In genomic region chr2:84636231-84636741, GRCm38 (mm10) we compare ENCODE assay signal across 8 mouse cellular contexts. TPM values are rescaled to one million over a fixed set of nuclear protein-coding genes. Genes with fewer than 3 reads are reported as not detected.
A peak's percentile ranks its signal among the peaks of the same experiment; 100 is the strongest.
DNase-seq lines count a peak whose midpoint lies in the region; ATAC-seq and TF ChIP-seq lines count a peak whose summit lies in the region.

No protein-coding gene starts in this region.

- no peaks in the 10 kb centered on the region for H3K36me3 ChIP-seq in ES-E14 (ENCODE audit: control insufficient read depth, insufficient read depth, low read length, poor library complexity, severe bottlenecking)
- H3K36me3 ChIP-seq in embryonic facial prominence, embryonic 12.5 days = no peaks in the 10 kb centered on the region; the same call in 1 of the 2 replicates
- H3K36me3 ChIP-seq in hindbrain, embryonic 11.5 days (ENCODE audit: control insufficient read depth, insufficient read depth, low read length) = no peaks in the 10 kb centered on the region
- no peaks in the 10 kb centered on the region for H3K36me3 ChIP-seq in limb, embryonic 13.5 days
- no peaks in the 10 kb centered on the region for H3K36me3 ChIP-seq in midbrain, embryonic 15.5 days (replicated peaks)

- no peaks in the 10 kb centered on the region for H3K9me3 ChIP-seq in ES-E14 (ENCODE audit: control insufficient read depth, insufficient read depth, low read depth, low read length)
- H3K9me3 ChIP-seq in embryonic facial prominence, embryonic 12.5 days = no peaks in the 10 kb centered on the region
- no peaks in the 10 kb centered on the region for H3K9me3 ChIP-seq in hindbrain, embryonic 11.5 days (ENCODE audit: control insufficient read depth, low read length)
- H3K9me3 ChIP-seq in limb, embryonic 13.5 days = no peaks in the 10 kb centered on the region
- H3K9me3 ChIP-seq in midbrain, embryonic 15.5 days = no peaks in the 10 kb centered on the region

- 19% methylated on average over 8 of the region's 8 CpGs for WGBS in embryonic facial prominence, embryonic 12.5 days
- WGBS in hindbrain, embryonic 11.5 days = 18% methylated on average over 8 of the region's 8 CpGs
- 30% methylated on average over 8 of the region's 8 CpGs for WGBS in limb, embryonic 13.5 days
- WGBS in midbrain, embryonic 15.5 days = 25% methylated on average over 8 of the region's 8 CpGs

- H3K9ac ChIP-seq in ES-E14 (ENCODE audit: insufficient read depth, low read depth, low read length, poor library complexity, severe bottlenecking) = no peak overlapping the region
- H3K9ac ChIP-seq in embryonic facial prominence, embryonic 12.5 days = 0 out of 2 replicates have a peak overlapping the region, but pooled peaks have one; percentile 8
- 0 out of 2 replicates have a peak overlapping the region, but pooled peaks have one; percentile 12 for H3K9ac ChIP-seq in hindbrain, embryonic 11.5 days (ENCODE audit: low read depth, low read length)
- 0 out of 2 replicates have a peak overlapping the region, but pooled peaks have one; percentile 35 for H3K9ac ChIP-seq in limb, embryonic 13.5 days
- H3K9ac ChIP-seq in midbrain, embryonic 15.5 days = no peak overlapping the region

- peak overlapping the region in 1 of 2 experiments; percentile 23; a peak in 1 of 4 replicates for H3K4me3 ChIP-seq in ES-E14 (ENCODE audit: insufficient read depth in 1 of 2, low read depth in 1 of 2, low read length in 2 of 2, poor library complexity in 1 of 2, severe bottlenecking in 1 of 2)
- H3K4me3 ChIP-seq in embryonic facial prominence, embryonic 12.5 days = no peak overlapping the region
- H3K4me3 ChIP-seq in hindbrain, embryonic 11.5 days (ENCODE audit: low read depth, low read length) = no peak overlapping the region
- H3K4me3 ChIP-seq in limb, embryonic 13.5 days = 0 out of 2 replicates have a peak overlapping the region, but pooled peaks have one; percentile 3
- H3K4me3 ChIP-seq in midbrain, embryonic 15.5 days = no peak overlapping the region

- H3K4me1 ChIP-seq in ES-E14 (ENCODE audit: control insufficient read depth in 2 of 2, insufficient read depth in 2 of 2, low read length in 2 of 2, poor library complexity in 1 of 2) = peaks cover 19 to 20% of the 10 kb centered on the region in 2 experiments
- peaks cover 63% of the 10 kb centered on the region for H3K4me1 ChIP-seq in embryonic facial prominence, embryonic 12.5 days
- H3K4me1 ChIP-seq in hindbrain, embryonic 11.5 days (replicated peaks; ENCODE audit: control insufficient read depth, insufficient read depth, low read length) = peaks cover 10% of the 10 kb centered on the region; the same call in 1 of the 2 replicates
- peaks cover 73% of the 10 kb centered on the region for H3K4me1 ChIP-seq in limb, embryonic 13.5 days
- peaks cover 48% of the 10 kb centered on the region for H3K4me1 ChIP-seq in midbrain, embryonic 15.5 days

- DNase-seq in ES-E14 (ENCODE audit: low read depth, low spot score) = no peak
- peak; percentile 27 for DNase-seq in hindbrain, embryonic 11.5 days (ENCODE audit: low spot score)
- no peak for DNase-seq in right cerebral cortex, adult 18-20 months
- DNase-seq in spleen, postnatal 36 days (ENCODE audit: low spot score in 2 of 2) = no peak
- no peak for DNase-seq in thymus, postnatal 10 days (ENCODE audit: low spot score in 2 of 2)

- peak overlapping the region; percentile 40 for H3K4me2 ChIP-seq in embryonic facial prominence, embryonic 12.5 days (replicated peaks)
- no peak overlapping the region for H3K4me2 ChIP-seq in hindbrain, embryonic 11.5 days (replicated peaks; ENCODE audit: low read depth, low read length)
- H3K4me2 ChIP-seq in limb, embryonic 13.5 days (replicated peaks) = peak overlapping the region; percentile 50
- H3K4me2 ChIP-seq in midbrain, embryonic 15.5 days = peak overlapping the region; percentile 6; the same call in 1 of the 2 replicates

- in situ Hi-C loops in ES-E14 (cut with MboI; ENCODE audit: low sequenced_read_pairs in 2 of 2, unreplicated experiment in 2 of 2) = no loop called here

- H3K27me3 ChIP-seq in embryonic facial prominence, embryonic 12.5 days = no peaks in the 10 kb centered on the region
- H3K27me3 ChIP-seq in hindbrain, embryonic 11.5 days (ENCODE audit: control insufficient read depth, insufficient read depth, low read length) = no peaks in the 10 kb centered on the region
- no peaks in the 10 kb centered on the region for H3K27me3 ChIP-seq in limb, embryonic 13.5 days
- H3K27me3 ChIP-seq in midbrain, embryonic 15.5 days (replicated peaks) = no peaks in the 10 kb centered on the region

- no peak for ATAC-seq in embryonic facial prominence, embryonic 12.5 days (ENCODE audit: insufficient number of reproducible peaks, insufficient read depth, low FRiP score, low TSS enrichment)
- peak; percentile 13; the same call in 1 of the 2 replicates for ATAC-seq in hindbrain, embryonic 11.5 days (ENCODE audit: low FRiP score)
- no peak for ATAC-seq in limb, embryonic 13.5 days (ENCODE audit: low FRiP score, low read depth)
- no peak for ATAC-seq in midbrain, embryonic 15.5 days (replicated peaks)

- H3K27ac ChIP-seq in ES-E14 (ENCODE audit: insufficient read depth, low read depth, low read length, poor library complexity, severe bottlenecking) = peak overlapping the region; percentile 61; the same call in 1 of the 2 replicates
- peak overlapping the region; percentile 93 for H3K27ac ChIP-seq in embryonic facial prominence, embryonic 12.5 days
- peak overlapping the region; percentile 78 for H3K27ac ChIP-seq in hindbrain, embryonic 11.5 days (ENCODE audit: low read depth, low read length)
- peak overlapping the region; percentile 91 for H3K27ac ChIP-seq in limb, embryonic 13.5 days
- H3K27ac ChIP-seq in midbrain, embryonic 15.5 days = peak overlapping the region; percentile 64

TF ChIP-seq in ES-E14, 5 proteins besides CTCF, POLR2A, EP300 and RAD21:
- TF ChIP-seq CHD2 (IDR thresholded peaks at IDR 0.05; ENCODE audit: low read depth, low read length) (no peak), HCFC1 (IDR thresholded peaks at IDR 0.05; ENCODE audit: borderline replicate concordance, insufficient read depth, low read length) (no peak), ZC3H11A (IDR thresholded peaks at IDR 0.05; ENCODE audit: borderline replicate concordance, low read depth, low read length) (no peak), MAFK (IDR thresholded peaks at IDR 0.05; ENCODE audit: insufficient read depth, low read depth, low read length) (no peak), ZNF384 (IDR thresholded peaks at IDR 0.05; ENCODE audit: low read depth, low read length) (no peak)

RNA-seq across cellular contexts. Expression of gene Ctnnd1, which starts 14.3 kb away (rescaled TPM):
- total RNA-seq in ES-E14 (2012; rRNA removed) = 48.2 and 51.5 TPM in 2 replicates
- 45.5 and 49.0 TPM in 2 replicates for polyA plus RNA-seq in embryonic facial prominence, embryonic 12.5 days (2016; fragmentation: Nextera tagmentation; extraction: Ambion mirVana)
- polyA plus RNA-seq in hindbrain, embryonic 11.5 days (2014; fragmentation: Nextera tagmentation; extraction: Ambion mirVana) = 37.3 and 44.7 TPM in 2 replicates
- polyA plus RNA-seq in limb, embryonic 13.5 days (2015; fragmentation: Nextera tagmentation; extraction: Ambion mirVana) = 42.7 and 45.7 TPM in 2 replicates
- 31.3 and 34.2 TPM in 2 replicates for polyA plus RNA-seq in midbrain, embryonic 15.5 days (2015; fragmentation: Nextera tagmentation; extraction: Ambion mirVana)

RNA-seq across cellular contexts. Expression of gene Btbd18, which starts 22.6 kb away (rescaled TPM):
- total RNA-seq in ES-E14 (2012; rRNA removed) = 3.2 and 3.6 TPM in 2 replicates
- polyA plus RNA-seq in embryonic facial prominence, embryonic 12.5 days (2016; fragmentation: Nextera tagmentation; extraction: Ambion mirVana) = 0.36 and 0.47 TPM in 2 replicates
- polyA plus RNA-seq in hindbrain, embryonic 11.5 days (2014; fragmentation: Nextera tagmentation; extraction: Ambion mirVana) = 0.20 and 0.27 TPM in 2 replicates
- polyA plus RNA-seq in limb, embryonic 13.5 days (2015; fragmentation: Nextera tagmentation; extraction: Ambion mirVana) = 0.22 and 0.45 TPM in 2 replicates
- 0.14 and 0.19 TPM in 2 replicates for polyA plus RNA-seq in midbrain, embryonic 15.5 days (2015; fragmentation: Nextera tagmentation; extraction: Ambion mirVana)

RNA-seq across cellular contexts. Expression of gene Selenoh, which starts 34.3 kb away (rescaled TPM):
- 546 and 589 TPM in 2 replicates for total RNA-seq in ES-E14 (2012; rRNA removed)
- 348 and 377 TPM in 2 replicates for polyA plus RNA-seq in embryonic facial prominence, embryonic 12.5 days (2016; fragmentation: Nextera tagmentation; extraction: Ambion mirVana)
- 396 and 408 TPM in 2 replicates for polyA plus RNA-seq in hindbrain, embryonic 11.5 days (2014; fragmentation: Nextera tagmentation; extraction: Ambion mirVana)
- polyA plus RNA-seq in limb, embryonic 13.5 days (2015; fragmentation: Nextera tagmentation; extraction: Ambion mirVana) = 310 and 320 TPM in 2 replicates
- 168 and 174 TPM in 2 replicates for polyA plus RNA-seq in midbrain, embryonic 15.5 days (2015; fragmentation: Nextera tagmentation; extraction: Ambion mirVana)

RNA-seq across cellular contexts. Expression of gene Gm28635, which starts 41.6 kb away (rescaled TPM):
- 1.1 and 2.7 TPM in 2 replicates for total RNA-seq in ES-E14 (2012; rRNA removed)
- polyA plus RNA-seq in embryonic facial prominence, embryonic 12.5 days (2016; fragmentation: Nextera tagmentation; extraction: Ambion mirVana) = not detected in 2 replicates
- not detected in 2 replicates for polyA plus RNA-seq in hindbrain, embryonic 11.5 days (2014; fragmentation: Nextera tagmentation; extraction: Ambion mirVana)
- not detected in 2 replicates for polyA plus RNA-seq in limb, embryonic 13.5 days (2015; fragmentation: Nextera tagmentation; extraction: Ambion mirVana)
- not detected in 2 replicates for polyA plus RNA-seq in midbrain, embryonic 15.5 days (2015; fragmentation: Nextera tagmentation; extraction: Ambion mirVana)

RNA-seq across cellular contexts. Expression of gene Med19, which starts 41.9 kb away (rescaled TPM):
- total RNA-seq in ES-E14 (2012; rRNA removed) = 17.1 and 31.4 TPM in 2 replicates
- 38.0 and 40.7 TPM in 2 replicates for polyA plus RNA-seq in embryonic facial prominence, embryonic 12.5 days (2016; fragmentation: Nextera tagmentation; extraction: Ambion mirVana)
- 65.2 and 66.3 TPM in 2 replicates for polyA plus RNA-seq in hindbrain, embryonic 11.5 days (2014; fragmentation: Nextera tagmentation; extraction: Ambion mirVana)
- 32.2 and 34.5 TPM in 2 replicates for polyA plus RNA-seq in limb, embryonic 13.5 days (2015; fragmentation: Nextera tagmentation; extraction: Ambion mirVana)
- 49.5 and 50.1 TPM in 2 replicates for polyA plus RNA-seq in midbrain, embryonic 15.5 days (2015; fragmentation: Nextera tagmentation; extraction: Ambion mirVana)

Comparison
In these comparisons a context has a peak if more than half of its experiments do, and no peak if none do; other contexts are left out.
1. H3K9ac ChIP-seq: peak in embryonic facial prominence, embryonic 12.5 days (single experiment), hindbrain, embryonic 11.5 days (single experiment) and limb, embryonic 13.5 days (single experiment); none in ES-E14 (single experiment) and midbrain, embryonic 15.5 days (single experiment).
2. Peak in every context shown above with its lines, with median percentiles within 50 percentile points of each other: H3K27ac ChIP-seq.